Mouse (Mus musculus): Measurements from ENCODE around the gene P2ry10. TPM values are rescaled to one million over a fixed set of nuclear protein-coding genes. Genes with fewer than 3 reads are reported as not detected.

P2ry10 gene
- total and polyA plus RNA-seq, 3 experiments, result not detected

DNA sequence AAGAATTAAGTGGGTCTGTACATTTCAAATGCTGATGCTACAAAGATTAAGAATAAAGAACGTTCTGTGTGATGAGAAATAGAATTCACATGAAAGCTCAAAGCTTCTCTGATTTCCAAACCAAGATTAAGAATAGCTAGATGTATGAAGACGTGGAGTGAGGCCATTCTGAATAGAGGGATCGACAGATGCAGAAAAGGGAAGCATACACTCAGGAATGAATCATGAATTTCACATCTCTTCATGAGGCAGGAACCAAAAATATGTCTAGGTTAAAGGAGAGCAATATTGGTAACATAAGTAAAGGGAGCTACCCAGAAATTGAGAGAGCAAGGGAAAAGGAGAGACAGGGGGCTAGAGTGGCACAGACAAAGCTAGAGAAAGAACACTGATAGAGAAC lies 7.3 kb downstream of the P2ry10 start:
- H3K36me3 ChIP-seq (ENCODE audit: control insufficient read depth in 1 of 2, insufficient read depth in 2 of 2, low read length in 2 of 2), result no peaks in the 10 kb centered on the region
- no peak overlapping the region for H3K4me3 ChIP-seq (ENCODE audit: control insufficient read depth in 1 of 2, insufficient read depth in 1 of 2, low read depth in 2 of 2, low read length in 2 of 2)
- H3K27me3 ChIP-seq (ENCODE audit: control insufficient read depth in 1 of 2, insufficient read depth in 2 of 2, low read length in 2 of 2), result no peaks in the 10 kb centered on the region
- no peaks in the 10 kb centered on the region for H3K4me1 ChIP-seq (ENCODE audit: control insufficient read depth in 1 of 2, insufficient read depth in 2 of 2, low read length in 2 of 2)
- H3K27ac ChIP-seq (ENCODE audit: control insufficient read depth, low read depth, low read length), result no peak overlapping the region
- H3K79me2 ChIP-seq (ENCODE audit: control insufficient read depth, insufficient read depth, low read length, poor library complexity), result no peaks in the 10 kb centered on the region
- DNase-seq (ENCODE audit: low read depth, low spot score), result no peak
- TF ChIP-seq NELFE (IDR thresholded peaks at IDR 0.05; ENCODE audit: low read depth, low read length) (no peak), MEF2A (IDR thresholded peaks at IDR 0.05; ENCODE audit: extremely low read depth, insufficient replicate concordance, low read depth, low read length, poor library complexity, severe bottlenecking) (no peak), RCOR1 (IDR thresholded peaks at IDR 0.05; ENCODE audit: low read depth, low read length) (no peak), MXI1 (IDR thresholded peaks at IDR 0.05; ENCODE audit: low read depth, low read length) (no peak), NRF1 (IDR thresholded peaks at IDR 0.05; ENCODE audit: insufficient read depth, low read depth, low read length, poor library complexity, severe bottlenecking) (no peak)
- no peak overlapping the region for H3K9ac ChIP-seq (ENCODE audit: control insufficient read depth, low read depth, low read length, poor library complexity, severe bottlenecking)
- H3K9me3 ChIP-seq (replicated peaks; ENCODE audit: insufficient read depth, low read length), result no peaks in the 10 kb centered on the region

DNA sequence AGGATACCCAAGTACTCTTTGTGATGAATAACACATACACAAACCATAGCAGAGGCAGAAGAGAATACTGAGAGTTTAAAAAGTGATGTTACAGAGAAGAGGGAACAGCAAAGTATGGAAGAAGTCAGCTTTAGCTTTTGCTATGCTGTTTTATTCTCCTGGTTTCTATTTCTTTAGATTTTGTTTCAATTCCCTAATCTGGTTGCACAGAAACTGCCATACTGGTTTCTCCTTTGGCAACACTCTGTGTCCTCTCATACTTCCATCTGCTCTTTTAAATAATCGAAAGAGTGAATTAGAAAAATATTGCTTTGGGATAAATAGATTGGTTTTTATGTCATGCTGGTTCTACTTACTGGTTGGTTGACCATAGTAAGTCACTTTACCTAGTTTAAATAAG lies 28.0 kb downstream of the P2ry10 start:
- no peaks in the 10 kb centered on the region for H3K9me3 ChIP-seq (replicated peaks; ENCODE audit: insufficient read depth, low read length)
- H3K27ac ChIP-seq (ENCODE audit: control insufficient read depth, low read depth, low read length), result no peak overlapping the region
- H3K4me1 ChIP-seq (ENCODE audit: control insufficient read depth in 1 of 2, insufficient read depth in 2 of 2, low read length in 2 of 2), result no peaks in the 10 kb centered on the region
- no peak for TF ChIP-seq GABPA (IDR thresholded peaks at IDR 0.05; ENCODE audit: low read depth, low read length)
- TF ChIP-seq ZKSCAN1 (IDR thresholded peaks at IDR 0.05; ENCODE audit: low read depth, low read length), result no peak
- TF ChIP-seq NRF1 (IDR thresholded peaks at IDR 0.05; ENCODE audit: insufficient read depth, low read depth, low read length, poor library complexity, severe bottlenecking), result no peak
- no peak for TF ChIP-seq SMC3 (IDR thresholded peaks at IDR 0.05; ENCODE audit: low read depth, low read length)
- TF ChIP-seq MEF2A (IDR thresholded peaks at IDR 0.05; ENCODE audit: extremely low read depth, insufficient replicate concordance, low read depth, low read length, poor library complexity, severe bottlenecking), result no peak
- no peak for TF ChIP-seq MYB (IDR thresholded peaks at IDR 0.05; ENCODE audit: low read depth, low read length)
- no peak for TF ChIP-seq UBTF (IDR thresholded peaks at IDR 0.05; ENCODE audit: borderline replicate concordance, insufficient read depth, low read depth, low read length)
- TF ChIP-seq RCOR1 (IDR thresholded peaks at IDR 0.05; ENCODE audit: low read depth, low read length), result no peak
- no peak for TF ChIP-seq ZMIZ1 (IDR thresholded peaks at IDR 0.05; ENCODE audit: low read depth, low read length)
- TF ChIP-seq TCF12 (IDR thresholded peaks at IDR 0.05; ENCODE audit: low read depth, low read length), result no peak
- no peak for TF ChIP-seq SIN3A (IDR thresholded peaks at IDR 0.05; ENCODE audit: low read length)
- TF ChIP-seq BHLHE40 (IDR thresholded peaks at IDR 0.05; ENCODE audit: borderline replicate concordance, low read depth, low read length), result no peak
- TF ChIP-seq CHD2 (IDR thresholded peaks at IDR 0.05; ENCODE audit: low read length), result no peak
- no peak for TF ChIP-seq CHD1 (IDR thresholded peaks at IDR 0.05; ENCODE audit: low read depth, low read length)
- TF ChIP-seq USF1 (IDR thresholded peaks at IDR 0.05; ENCODE audit: low read depth, low read length), result no peak
- TF ChIP-seq CTCF (IDR thresholded peaks at IDR 0.05 in 2 of 3, conservative IDR thresholded peaks at IDR 0.05 in 1 of 3; ENCODE audit: control insufficient read depth in 1 of 3, insufficient read depth in 1 of 3, low read depth in 2 of 3, low read length in 3 of 3, poor library complexity in 1 of 3, severe bottlenecking in 1 of 3), result no peak
- no peak for TF ChIP-seq USF2 (IDR thresholded peaks at IDR 0.05; ENCODE audit: borderline replicate concordance in 1 of 2, insufficient read depth in 1 of 2, low read depth in 1 of 2, low read length in 2 of 2)
- TF ChIP-seq HCFC1 (IDR thresholded peaks at IDR 0.05; ENCODE audit: low read depth, low read length), result no peak
- TF ChIP-seq MAFK (IDR thresholded peaks at IDR 0.05; ENCODE audit: borderline replicate concordance, low read depth, low read length), result no peak
- TF ChIP-seq TBP (IDR thresholded peaks at IDR 0.05; ENCODE audit: low read depth, low read length), result no peak
- DNase-seq (ENCODE audit: low read depth, low spot score), result no peak
- H3K4me3 ChIP-seq (ENCODE audit: control insufficient read depth in 1 of 2, insufficient read depth in 1 of 2, low read depth in 2 of 2, low read length in 2 of 2), result no peak overlapping the region
- no peaks in the 10 kb centered on the region for H3K79me2 ChIP-seq (ENCODE audit: control insufficient read depth, insufficient read depth, low read length, poor library complexity)
- no peaks in the 10 kb centered on the region for H3K36me3 ChIP-seq (ENCODE audit: control insufficient read depth in 1 of 2, insufficient read depth in 2 of 2, low read length in 2 of 2)
- no peak overlapping the region for H3K9ac ChIP-seq (ENCODE audit: control insufficient read depth, low read depth, low read length, poor library complexity, severe bottlenecking)
- no peaks in the 10 kb centered on the region for H3K27me3 ChIP-seq (ENCODE audit: control insufficient read depth in 1 of 2, insufficient read depth in 2 of 2, low read length in 2 of 2)

Measured in MEL (cell line).